Mouse (Mus musculus): Measurements from ENCODE around the gene Clic4.

- TF ChIP-seq CTCF (IDR thresholded peaks at IDR 0.05; ENCODE audit: extremely low read depth, insufficient read depth, insufficient read length, insufficient replicate concordance) (no peak), POLR2A (IDR thresholded peaks at IDR 0.05; ENCODE audit: low read depth, low read length) (no peak)
These were observed 37.1 kb downstream of the Clic4 start for GRCm38 (mm10) chr4:135235546-135235945.
